Mouse (Mus musculus) gastrocnemius, adult 18-20 months (tissue): ENCODE results near the gene Myl6b. TPM values are rescaled to one million over a fixed set of nuclear protein-coding genes. Genes with fewer than 3 reads are reported as not detected.

ENCODE experiments used
- DNase-seq: peaks from one replicate; pipeline ENCODE4 v3.0.0; 2021; ENCODE audit warnings: low spot score
- microRNA-seq: library from miRNA; unstranded; fragments of <30 nt; microRNA quantifications from one replicate; pipeline ENCODE4 v1.2.0, GENCODE M21; 2021
- total RNA-seq, 2 experiments: library from RNA; stranded (reverse); gene quantifications; 2 replicates each; pipeline ENCODE4 v1.2.3; 2021

Gene Myl6b
- total RNA-seq, 2 experiments from 2014 or later = 9.0 to 28.2 TPM

- no peak for DNase-seq
These were observed 47.5 kb downstream of the Myl6b start for GRCm38 (mm10) chr10:128451014-128451413.

GRCm38 (mm10) chr10:128445407-128445806 lies 53.1 kb downstream of the Myl6b start:
- no peak for DNase-seq

GRCm38 (mm10) chr10:128444354-128444753 lies 54.1 kb downstream of the Myl6b start:
- no peak for DNase-seq

Small RNA genes lying within 50 kb of the gene (microRNA-seq; reads per million reads assigned to microRNA genes)
- gene Mir6916 (not detected), gene Mir8105 (1.7 reads per million)

Other genes starting within 250 kb of the Myl6b start
- under 1 TPM in 1 of 2 experiments, not detected in 1; 0.21 TPM for gene Apon, start 244.6 kb downstream of the Myl6b start, total RNA-seq
- under 1 TPM in 1 of 2 experiments, not detected in 1; 0.28 TPM for gene Apof, start 230.0 kb downstream of the Myl6b start, total RNA-seq
- gene Stat2, start 228.1 kb downstream of the Myl6b start, total RNA-seq = 1 to 10 TPM; 2.7 to 5.2 TPM
- not detected for gene Il23a, start 199.9 kb downstream of the Myl6b start, total RNA-seq
- 1 to 10 TPM; 3.3 to 3.7 TPM for gene Pan2, start 195.3 kb downstream of the Myl6b start, total RNA-seq
- 10 to 100 TPM; 46.4 to 48.3 TPM for gene Cnpy2, start 176.2 kb downstream of the Myl6b start, total RNA-seq
- 100 to 1,000 TPM; 561 to 590 TPM for gene Cs, start 161.0 kb downstream of the Myl6b start, total RNA-seq
- 100 to 1,000 TPM; 388 to 467 TPM for gene Coq10a, start 129.7 kb downstream of the Myl6b start, total RNA-seq
- 10 to 100 TPM; 44.5 to 47.0 TPM for gene Ankrd52, start 121.6 kb downstream of the Myl6b start, total RNA-seq
- not detected for gene Slc39a5, start 97.5 kb downstream of the Myl6b start, total RNA-seq
- gene Nabp2, start 87.2 kb downstream of the Myl6b start, total RNA-seq = 10 to 100 TPM; 61.0 to 65.2 TPM
- gene Rnf41, start 87.0 kb downstream of the Myl6b start, total RNA-seq = 10 to 100 TPM; 12.7 to 13.2 TPM
- gene Smarcc2, start 39.4 kb downstream of the Myl6b start, total RNA-seq = 10 to 100 TPM; 44.1 to 49.5 TPM
- 100 to 1,000 TPM; 150 to 187 TPM for gene Myl6, start 4.5 kb downstream of the Myl6b start, total RNA-seq
- 10 to 100 TPM; 12.3 to 15.3 TPM for gene Esyt1, start 27.2 kb upstream of the Myl6b start, total RNA-seq
- gene Zc3h10, start 49.1 kb upstream of the Myl6b start, total RNA-seq = 1 to 10 TPM; 4.6 to 8.3 TPM
- gene Rpl41, start 50.6 kb upstream of the Myl6b start, total RNA-seq = 1,000 to 10,000 TPM; 1,015 to 1,049 TPM
- gene Pa2g4, start 67.3 kb upstream of the Myl6b start, total RNA-seq = 10 to 100 TPM; 35.4 to 37.6 TPM
- gene Erbb3, start 91.0 kb upstream of the Myl6b start, total RNA-seq = 1 to 10 TPM; 2.7 TPM
- gene Rps26, start 128.1 kb upstream of the Myl6b start, total RNA-seq = 100 to 1,000 TPM; 345 to 363 TPM
- gene Ikzf4, start 147.3 kb upstream of the Myl6b start, total RNA-seq = under 1 TPM; 0.37 to 0.57 TPM
- gene Suox, start 175.4 kb upstream of the Myl6b start, total RNA-seq = 10 to 100 TPM; 27.7 to 28.3 TPM
- 10 to 100 TPM; 90.8 to 92.1 TPM for gene Rab5b, start 197.6 kb upstream of the Myl6b start, total RNA-seq
- gene Pmel, start 205.5 kb upstream of the Myl6b start, total RNA-seq = not detected
- gene Cdk2, start 206.3 kb upstream of the Myl6b start, total RNA-seq = 1 to 10 TPM; 2.3 to 2.7 TPM
- 1 to 10 TPM; 7.8 to 8.5 TPM for gene Dgka, start 246.2 kb upstream of the Myl6b start, total RNA-seq
- 10 to 100 TPM; 12.0 to 12.4 TPM for gene Pym1, start 249.2 kb upstream of the Myl6b start, total RNA-seq